Mouse (Mus musculus) forebrain, embryonic 15.5 days (tissue): ENCODE data around the gene Gm21671. TPM values are rescaled to one million over a fixed set of nuclear protein-coding genes. Genes with fewer than 3 reads are reported as not detected.
"Not testable (repeated sequence)": the region's sequence is repeated elsewhere in the genome, so short reads cannot be mapped to it uniquely, and the experiment has no call there.

ENCODE experiments used
- ATAC-seq: fragments of 200-750 bp; cut with Nextera tagmentation; replicated peaks from 2 replicates; pipeline ENCODE4 v1.8.0; 2017; ENCODE audit warnings: mild to moderate bottlenecking, moderate TSS enrichment, moderate library complexity
- H3K27ac ChIP-seq: fragments of 300-500 bp; sonication (generic); replicated peaks from 2 replicates; pipeline ENCODE4 v1.5.1; 2015; ENCODE audit warnings: mild to moderate bottlenecking, inconsistent platforms
- H3K27me3 ChIP-seq: fragments of 300-500 bp; sonication (generic); 2 replicates; pipeline ENCODE4 v1.6.1; 2015; ENCODE audit warnings: inconsistent platforms
- H3K36me3 ChIP-seq: fragments of 300-500 bp; sonication (generic); 2 replicates; pipeline ENCODE4 v1.6.1; 2015; ENCODE audit warnings: mild to moderate bottlenecking, inconsistent platforms
- H3K4me1 ChIP-seq: fragments of 300-500 bp; sonication (generic); 2 replicates; pipeline ENCODE4 v1.6.1; 2015; ENCODE audit warnings: inconsistent platforms
- H3K4me2 ChIP-seq: fragments of 300-500 bp; sonication (generic); replicated peaks from 2 replicates; pipeline ENCODE4 v1.6.1; 2015; ENCODE audit warnings: mild to moderate bottlenecking, inconsistent platforms
- H3K4me3 ChIP-seq: fragments of 300-500 bp; sonication (generic); 2 replicates; pipeline ENCODE4 v1.5.1; 2015; ENCODE audit warnings: mild to moderate bottlenecking, inconsistent platforms
- H3K9ac ChIP-seq: fragments of 300-500 bp; sonication (generic); replicated peaks from 2 replicates; pipeline ENCODE4 v1.6.1; 2015; ENCODE audit warnings: mild to moderate bottlenecking, inconsistent platforms
- H3K9me3 ChIP-seq: fragments of 300-500 bp; sonication (generic); 2 replicates; pipeline ENCODE4 v1.6.1; 2016; ENCODE audit warnings: inconsistent platforms
- WGBS: fragments of 180-500 bp; shearing (Covaris S2); methylation state at CpG from one replicate; pipeline ENCODE4 v1.1.7; 2015; ENCODE audit warnings: mixed read lengths; 5-methylcytosine and 5-hydroxymethylcytosine counted together
- polyA plus RNA-seq: library from polyadenylated mRNA; unstranded; fragments of >200 nt; fragmentation: Nextera tagmentation; extraction: Ambion mirVana; gene quantifications from 2 replicates; pipeline ENCODE4 v1.2.1, GENCODE M21; 2015

Gene Gm21671
- polyA plus RNA-seq: not detected in 2 replicates

GRCm38 (mm10) chr5:25954317-25954716 is at the start of gene Gm21671:
Gene Gm21671 (minus strand): TSS chr5:25954417.
- WGBS: 83% methylated on average over 2 of the region's 2 CpGs
- not testable (repeated sequence) for H3K27me3 ChIP-seq, H3K9ac ChIP-seq, H3K4me2 ChIP-seq, ATAC-seq, H3K4me3 ChIP-seq, H3K4me1 ChIP-seq, H3K36me3 ChIP-seq, H3K27ac ChIP-seq, H3K9me3 ChIP-seq

GRCm38 (mm10) chr5:25988550-25988949 is 34.3 kb upstream of the Gm21671 start, which contains the start of gene Gm21698:
Gene Gm21698 (minus strand): TSS chr5:25988650.
- H3K9ac ChIP-seq, H3K4me1 ChIP-seq, H3K27ac ChIP-seq, H3K9me3 ChIP-seq, H3K27me3 ChIP-seq, ATAC-seq, H3K36me3 ChIP-seq, H3K4me3 ChIP-seq, H3K4me2 ChIP-seq: not testable (repeated sequence)
- WGBS: no CpG with 5 or more reads among the region's 3 CpGs

- not testable (repeated sequence) for ATAC-seq, H3K9ac ChIP-seq, H3K4me1 ChIP-seq, H3K27me3 ChIP-seq, H3K9me3 ChIP-seq, H3K27ac ChIP-seq, H3K36me3 ChIP-seq, H3K4me2 ChIP-seq, H3K4me3 ChIP-seq
- no CpG with 5 or more reads among the region's 2 CpGs for WGBS
These were observed 18.3 kb upstream of the Gm21671 start, which contains the start of gene Gm21680 for GRCm38 (mm10) chr5:25972563-25972962. Gene Gm21680 (minus strand): TSS chr5:25972663.

GRCm38 (mm10) chr5:25957050-25957449 is 2.8 kb upstream of the Gm21671 start:
- WGBS: 70% methylated on average over 17 of the region's 17 CpGs
- not testable (repeated sequence) for H3K9ac ChIP-seq, H3K9me3 ChIP-seq, H3K36me3 ChIP-seq, H3K27ac ChIP-seq, H3K27me3 ChIP-seq, H3K4me1 ChIP-seq
- ATAC-seq: peak; percentile 8; the same call in 1 of the 2 replicates
- H3K4me3 ChIP-seq: peak overlapping the region; percentile 9; the same call in 1 of the 2 replicates
- peak overlapping the region; percentile 33; the same call in 1 of the 2 replicates for H3K4me2 ChIP-seq

- 42% methylated on average over 32 of the region's 32 CpGs for WGBS
These were observed 2.4 kb upstream of the Gm21671 start for GRCm38 (mm10) chr5:25956611-25957010.

GRCm38 (mm10) chr5:25945391-25945790 is 8.8 kb downstream of the Gm21671 start:
- not testable (repeated sequence) for H3K36me3 ChIP-seq, H3K9ac ChIP-seq, H3K4me2 ChIP-seq, H3K27ac ChIP-seq, H3K9me3 ChIP-seq, ATAC-seq, H3K4me1 ChIP-seq, H3K4me3 ChIP-seq, H3K27me3 ChIP-seq
- WGBS: 87% methylated on average over 2 of the region's 2 CpGs

More at GRCm38 (mm10) chr5:25956611-25957010, 2.4 kb upstream of the Gm21671 start:
- H3K27me3 ChIP-seq, H3K36me3 ChIP-seq, H3K27ac ChIP-seq, H3K9ac ChIP-seq, H3K9me3 ChIP-seq, H3K4me1 ChIP-seq: not testable (repeated sequence)
- H3K4me3 ChIP-seq: peak overlapping the region; percentile 9; the same call in 1 of the 2 replicates
- peak; percentile 67 for ATAC-seq
- H3K4me2 ChIP-seq: peak overlapping the region; percentile 33

GRCm38 (mm10) chr5:25942281-25942680 is 11.9 kb downstream of the Gm21671 start, which contains the start of gene Gm21663:
Gene Gm21663 (minus strand): TSS chr5:25942381.
- not testable (repeated sequence) for H3K27me3 ChIP-seq, H3K4me2 ChIP-seq, H3K9ac ChIP-seq, ATAC-seq, H3K4me1 ChIP-seq, H3K9me3 ChIP-seq, H3K4me3 ChIP-seq, H3K27ac ChIP-seq, H3K36me3 ChIP-seq
- 47% methylated on average over 2 of the region's 2 CpGs for WGBS

Other genes with a start within 250 kb of the Gm21671 start
- 6.6 and 7.7 TPM in 2 replicates for gene Xrcc2, start 248.6 kb downstream of the Gm21671 start, polyA plus RNA-seq
- 48.7 and 49.3 TPM in 2 replicates for gene Actr3b, start 194.4 kb downstream of the Gm21671 start, polyA plus RNA-seq
- not detected in 2 replicates for gene Gm21663, start 12.0 kb downstream of the Gm21671 start, polyA plus RNA-seq
- 0.05 TPM in 1 of 2 replicates, not detected in the other for gene Gm21680, start 18.2 kb upstream of the Gm21671 start, polyA plus RNA-seq
- 0.17 TPM in 1 of 2 replicates, not detected in the other for gene Gm21698, start 34.2 kb upstream of the Gm21671 start, polyA plus RNA-seq
- gene Gm1979, start 50.4 kb upstream of the Gm21671 start, polyA plus RNA-seq: not detected in 2 replicates
- not detected in 2 replicates for gene Gm5862, start 68.5 kb upstream of the Gm21671 start, polyA plus RNA-seq
- gene Speer4a, start 85.1 kb upstream of the Gm21671 start, polyA plus RNA-seq: 0.06 TPM in 1 of 2 replicates, not detected in the other
- not detected in 2 replicates for gene Gm7347, start 104.2 kb upstream of the Gm21671 start, polyA plus RNA-seq
- not detected in 2 replicates for gene Gm10471, start 134.9 kb upstream of the Gm21671 start, polyA plus RNA-seq
- not detected in 2 replicates for gene 5031410I06Rik, start 150.9 kb upstream of the Gm21671 start, polyA plus RNA-seq
- gene Gm10220, start 167.0 kb upstream of the Gm21671 start, polyA plus RNA-seq: 0.06 TPM in 1 of 2 replicates, not detected in the other